Mouse (Mus musculus): Measurements from ENCODE around the gene Rbfox1. TPM values are rescaled to one million over a fixed set of nuclear protein-coding genes. Genes with fewer than 3 reads are reported as not detected.

Gene Rbfox1
- polyA plus RNA-seq, 1 experiment from 2014 or later: 3.9 TPM

GRCm38 (mm10) chr16:7088601-7089430 is 1203.7 kb downstream of the Rbfox1 start:
- ATAC-seq: no peak
- WGBS: 74% methylated on average over 10 of the region's 10 CpGs

DNA sequence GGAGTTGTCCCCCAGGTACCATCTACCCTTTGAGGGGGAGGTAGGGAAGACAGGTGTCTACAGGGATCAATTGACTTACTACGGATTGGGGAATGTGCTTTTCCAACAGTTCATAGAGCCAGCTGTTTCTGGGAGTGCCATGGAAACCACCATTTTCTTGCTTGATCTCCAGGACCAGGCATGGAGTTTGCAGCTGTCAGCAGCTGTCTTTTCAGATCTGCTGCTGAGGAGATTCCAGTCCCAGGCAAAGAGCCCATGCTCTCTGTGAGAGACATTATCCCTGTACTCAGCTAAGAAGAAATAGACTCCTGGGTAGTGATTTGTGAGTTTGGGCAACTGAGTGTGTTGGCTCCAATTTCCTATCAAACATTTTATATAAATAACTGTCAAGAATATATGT is 1204.3 kb downstream of the Rbfox1 start:
- Histone ChIP-seq H3K9ac (ENCODE audit: low read depth, low read length) (no peak overlapping the region), H3K4me1 (ENCODE audit: control insufficient read depth, insufficient read depth, low read length) (no peaks in the 10 kb centered on the region), H3K9me3 (ENCODE audit: control insufficient read depth, low read length) (no peaks in the 10 kb centered on the region), H3K36me3 (ENCODE audit: control insufficient read depth, insufficient read depth, low read length) (no peaks in the 10 kb centered on the region), H3K4me2 (ENCODE audit: low read depth, low read length) (no peak overlapping the region), H3K4me3 (ENCODE audit: low read length) (no peak overlapping the region), H3K27me3 (replicated peaks; ENCODE audit: control insufficient read depth, insufficient read depth, low read length) (no peaks in the 10 kb centered on the region), H3K27ac (ENCODE audit: low read length) (no peak overlapping the region)
- WGBS: 43% methylated on average over 1 of the region's 1 CpGs
- ATAC-seq: no peak

More at GRCm38 (mm10) chr16:7088601-7089430, 1203.7 kb downstream of the Rbfox1 start:
- H3K36me3 ChIP-seq (ENCODE audit: control insufficient read depth, insufficient read depth, low read length): no peaks in the 10 kb centered on the region
- H3K27ac ChIP-seq (ENCODE audit: low read length): no peak overlapping the region
- H3K4me1 ChIP-seq (ENCODE audit: control insufficient read depth, insufficient read depth, low read length): no peaks in the 10 kb centered on the region
- no peak overlapping the region for H3K4me3 ChIP-seq (ENCODE audit: low read length)
- no peaks in the 10 kb centered on the region for H3K27me3 ChIP-seq (replicated peaks; ENCODE audit: control insufficient read depth, insufficient read depth, low read length)
- H3K9ac ChIP-seq (ENCODE audit: low read depth, low read length): no peak overlapping the region
- no peaks in the 10 kb centered on the region for H3K9me3 ChIP-seq (ENCODE audit: control insufficient read depth, low read length)
- no peak overlapping the region for H3K4me2 ChIP-seq (ENCODE audit: low read depth, low read length)

- no peak overlapping the region for H3K4me2 ChIP-seq (ENCODE audit: low read depth, low read length)
- H3K4me3 ChIP-seq (ENCODE audit: low read length): no peak overlapping the region
- no peaks in the 10 kb centered on the region for H3K4me1 ChIP-seq (ENCODE audit: control insufficient read depth, insufficient read depth, low read length)
- H3K9ac ChIP-seq (ENCODE audit: low read depth, low read length): no peak overlapping the region
- H3K36me3 ChIP-seq (ENCODE audit: control insufficient read depth, insufficient read depth, low read length): no peaks in the 10 kb centered on the region
- WGBS: 51% methylated on average over 6 of the region's 6 CpGs
- no peaks in the 10 kb centered on the region for H3K27me3 ChIP-seq (replicated peaks; ENCODE audit: control insufficient read depth, insufficient read depth, low read length)
- no peak overlapping the region; the same call in 1 of the 2 replicates for H3K27ac ChIP-seq (ENCODE audit: low read length)
- no peak for ATAC-seq
- no peaks in the 10 kb centered on the region for H3K9me3 ChIP-seq (ENCODE audit: control insufficient read depth, low read length)
These were observed 1205.0 kb downstream of the Rbfox1 start for GRCm38 (mm10) chr16:7090205-7090604.

DNA sequence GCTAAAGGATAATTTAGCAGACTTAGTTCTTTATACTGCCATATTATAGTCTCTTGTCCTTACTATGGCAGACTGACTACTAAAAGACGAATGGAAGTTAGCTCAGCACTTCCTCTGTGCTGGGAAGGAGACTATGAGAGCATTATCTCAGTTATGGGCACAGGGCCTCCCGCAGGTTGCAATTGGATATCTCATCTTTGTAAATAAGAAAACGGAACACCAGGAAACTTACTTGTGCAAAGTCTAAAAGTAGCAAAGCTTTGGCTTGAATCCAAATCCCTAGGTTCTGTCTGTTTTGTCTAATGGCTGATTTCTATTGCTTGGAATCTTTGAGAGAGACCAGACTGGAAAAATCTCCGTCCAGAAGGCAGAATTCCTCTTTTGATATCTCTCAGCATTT is 1207.7 kb downstream of the Rbfox1 start:
- no peak overlapping the region for H3K27ac ChIP-seq (ENCODE audit: low read length)
- ATAC-seq: no peak
- no peaks in the 10 kb centered on the region for H3K4me1 ChIP-seq (ENCODE audit: control insufficient read depth, insufficient read depth, low read length)
- H3K4me3 ChIP-seq (ENCODE audit: low read length): no peak overlapping the region
- H3K36me3 ChIP-seq (ENCODE audit: control insufficient read depth, insufficient read depth, low read length): no peaks in the 10 kb centered on the region
- no peak overlapping the region for H3K9ac ChIP-seq (ENCODE audit: low read depth, low read length)
- H3K9me3 ChIP-seq (ENCODE audit: control insufficient read depth, low read length): no peaks in the 10 kb centered on the region
- WGBS: 44% methylated on average over 4 of the region's 4 CpGs
- H3K4me2 ChIP-seq (ENCODE audit: low read depth, low read length): no peak overlapping the region
- H3K27me3 ChIP-seq (replicated peaks; ENCODE audit: control insufficient read depth, insufficient read depth, low read length): no peaks in the 10 kb centered on the region

DNA sequence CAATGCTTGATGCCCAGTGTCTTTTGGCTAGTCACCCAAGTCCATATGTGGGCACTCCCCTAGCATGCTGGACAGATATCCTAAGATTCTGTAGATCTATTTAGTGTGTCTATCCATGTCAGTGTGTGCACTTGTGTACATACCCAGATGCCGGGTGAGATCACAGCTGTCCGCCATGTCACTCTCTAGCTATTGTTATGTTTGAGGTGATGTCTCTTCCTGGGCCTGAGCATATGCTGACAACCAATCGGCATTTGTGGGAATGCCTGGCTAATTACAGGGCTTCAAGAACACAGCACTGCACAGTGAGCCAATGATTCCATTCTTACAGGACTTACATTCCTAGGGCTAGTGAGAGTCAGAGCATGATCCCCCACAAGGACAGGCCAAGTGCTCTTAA is 1208.5 kb downstream of the Rbfox1 start:
- Histone ChIP-seq H3K4me1 (ENCODE audit: control insufficient read depth, insufficient read depth, low read length) (no peaks in the 10 kb centered on the region), H3K4me3 (ENCODE audit: low read length) (no peak overlapping the region), H3K27ac (ENCODE audit: low read length) (no peak overlapping the region), H3K4me2 (ENCODE audit: low read depth, low read length) (no peak overlapping the region), H3K36me3 (ENCODE audit: control insufficient read depth, insufficient read depth, low read length) (no peaks in the 10 kb centered on the region), H3K9me3 (ENCODE audit: control insufficient read depth, low read length) (no peaks in the 10 kb centered on the region), H3K27me3 (replicated peaks; ENCODE audit: control insufficient read depth, insufficient read depth, low read length) (no peaks in the 10 kb centered on the region), H3K9ac (ENCODE audit: low read depth, low read length) (no peak overlapping the region)
- WGBS: 93% methylated on average over 3 of the region's 3 CpGs
- ATAC-seq: no peak

- Histone ChIP-seq H3K36me3 (ENCODE audit: control insufficient read depth, insufficient read depth, low read length) (no peaks in the 10 kb centered on the region), H3K9me3 (ENCODE audit: control insufficient read depth, low read length) (no peaks in the 10 kb centered on the region), H3K9ac (ENCODE audit: low read depth, low read length) (no peak overlapping the region), H3K4me2 (ENCODE audit: low read depth, low read length) (no peak overlapping the region), H3K4me1 (ENCODE audit: control insufficient read depth, insufficient read depth, low read length) (no peaks in the 10 kb centered on the region), H3K27me3 (replicated peaks; ENCODE audit: control insufficient read depth, insufficient read depth, low read length) (no peaks in the 10 kb centered on the region), H3K4me3 (ENCODE audit: low read length) (no peak overlapping the region), H3K27ac (ENCODE audit: low read length) (no peak overlapping the region)
- no peak for ATAC-seq
- 63% methylated on average over 7 of the region's 7 CpGs for WGBS
These were observed 1209.1 kb downstream of the Rbfox1 start for GRCm38 (mm10) chr16:7094181-7094749.

DNA sequence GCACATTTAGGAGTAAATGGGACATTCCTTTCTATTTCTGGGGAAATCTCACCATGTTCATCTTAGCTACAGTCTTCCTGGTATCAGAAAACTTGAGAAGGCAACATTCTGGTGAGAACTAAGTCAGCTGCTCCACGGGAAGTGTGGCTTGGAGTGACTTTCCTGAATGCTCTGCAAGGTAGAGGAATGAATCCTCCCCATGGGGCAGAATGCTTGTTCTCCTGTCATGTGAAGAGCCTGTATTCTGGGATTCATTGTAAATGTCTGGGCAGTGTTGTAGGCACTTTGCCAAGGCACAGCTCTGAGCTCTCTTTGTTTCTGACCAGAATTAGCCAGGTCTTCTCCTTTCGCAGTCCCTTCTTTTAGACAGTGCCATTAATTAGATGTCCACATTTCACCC is 1211.9 kb downstream of the Rbfox1 start:
- no peaks in the 10 kb centered on the region for H3K4me1 ChIP-seq (ENCODE audit: control insufficient read depth, insufficient read depth, low read length)
- no peaks in the 10 kb centered on the region for H3K27me3 ChIP-seq (replicated peaks; ENCODE audit: control insufficient read depth, insufficient read depth, low read length)
- no peak overlapping the region for H3K9ac ChIP-seq (ENCODE audit: low read depth, low read length)
- H3K27ac ChIP-seq (ENCODE audit: low read length): no peak overlapping the region
- H3K4me2 ChIP-seq (ENCODE audit: low read depth, low read length): no peak overlapping the region
- ATAC-seq: no peak
- H3K36me3 ChIP-seq (ENCODE audit: control insufficient read depth, insufficient read depth, low read length): no peaks in the 10 kb centered on the region
- WGBS: 66% methylated on average over 2 of the region's 2 CpGs
- H3K4me3 ChIP-seq (ENCODE audit: low read length): no peak overlapping the region
- H3K9me3 ChIP-seq (ENCODE audit: control insufficient read depth, low read length): no peaks in the 10 kb centered on the region

DNA sequence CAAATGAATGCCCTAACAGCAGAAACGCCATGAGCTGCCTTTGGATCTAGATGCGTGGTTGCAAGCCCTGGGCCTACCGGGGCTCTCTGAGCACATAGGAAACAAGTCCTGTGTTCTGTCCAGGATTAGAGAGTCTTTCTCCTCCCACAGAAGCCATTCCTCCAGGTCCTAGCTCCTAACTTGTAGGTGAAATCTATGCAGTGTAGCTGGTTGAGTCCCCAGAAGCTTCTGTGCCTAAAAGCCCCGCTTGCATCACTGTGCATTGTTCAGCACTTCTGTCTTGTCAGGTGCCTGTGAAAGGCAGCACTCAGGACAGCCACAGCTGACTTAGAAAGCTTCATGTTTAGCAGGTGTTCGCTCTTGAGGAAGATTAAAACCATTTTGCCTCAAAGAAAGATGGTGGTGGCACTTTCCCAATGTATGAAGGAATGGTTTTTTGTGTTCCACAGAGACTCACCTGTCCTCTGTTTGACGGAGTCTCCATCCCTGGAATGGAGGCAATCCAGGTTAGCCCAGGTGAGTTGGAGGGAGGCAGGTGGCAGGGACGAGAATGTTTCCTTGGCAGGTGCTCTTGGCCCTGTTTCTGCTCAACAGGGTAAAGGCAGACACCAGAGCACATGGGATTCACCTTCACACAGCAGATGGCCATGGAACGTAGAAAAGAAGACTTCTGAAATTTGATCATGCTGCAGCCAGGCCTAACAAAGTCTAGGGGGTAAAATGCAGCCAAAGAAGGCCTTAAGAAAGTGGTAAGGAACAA is 1213.0 kb downstream of the Rbfox1 start:
- Histone ChIP-seq H3K27me3 (replicated peaks; ENCODE audit: control insufficient read depth, insufficient read depth, low read length) (no peaks in the 10 kb centered on the region), H3K4me3 (ENCODE audit: low read length) (no peak overlapping the region), H3K4me2 (ENCODE audit: low read depth, low read length) (no peak overlapping the region), H3K4me1 (ENCODE audit: control insufficient read depth, insufficient read depth, low read length) (no peaks in the 10 kb centered on the region), H3K9ac (ENCODE audit: low read depth, low read length) (no peak overlapping the region), H3K36me3 (ENCODE audit: control insufficient read depth, insufficient read depth, low read length) (no peaks in the 10 kb centered on the region), H3K27ac (ENCODE audit: low read length) (no peak overlapping the region), H3K9me3 (ENCODE audit: control insufficient read depth, low read length) (no peaks in the 10 kb centered on the region)
- 89% methylated on average over 8 of the region's 8 CpGs for WGBS
- no peak for ATAC-seq

- H3K27ac ChIP-seq (ENCODE audit: low read length): no peak overlapping the region
- no peaks in the 10 kb centered on the region for H3K36me3 ChIP-seq (ENCODE audit: control insufficient read depth, insufficient read depth, low read length)
- no peaks in the 10 kb centered on the region for H3K4me1 ChIP-seq (ENCODE audit: control insufficient read depth, insufficient read depth, low read length)
- no peak overlapping the region for H3K9ac ChIP-seq (ENCODE audit: low read depth, low read length)
- no peak for ATAC-seq
- H3K4me3 ChIP-seq (ENCODE audit: low read length): no peak overlapping the region
- 56% methylated on average over 11 of the region's 11 CpGs for WGBS
- no peak overlapping the region for H3K4me2 ChIP-seq (ENCODE audit: low read depth, low read length)
- no peaks in the 10 kb centered on the region for H3K27me3 ChIP-seq (replicated peaks; ENCODE audit: control insufficient read depth, insufficient read depth, low read length)
- no peaks in the 10 kb centered on the region for H3K9me3 ChIP-seq (ENCODE audit: control insufficient read depth, low read length)
These were observed 1214.5 kb downstream of the Rbfox1 start for GRCm38 (mm10) chr16:7099506-7100300.
